Mouse (Mus musculus): ENCODE results near the gene Ubxn11.

Gene Ubxn11

GRCm38 (mm10) chr4:134090521-134091224 is 11.7 kb upstream of the Ubxn11 start:
- no peak for DNase-seq (ENCODE audit: low spot score)

- no peak for DNase-seq (ENCODE audit: low spot score)
Measured at GRCm38 (mm10) chr4:134091225-134091529, 11.2 kb upstream of the Ubxn11 start.

- peak; percentile 66 for DNase-seq (ENCODE audit: low spot score)
Measured at GRCm38 (mm10) chr4:134092382-134093288, 9.7 kb upstream of the Ubxn11 start.

GRCm38 (mm10) chr4:134094004-134094564 is 8.3 kb upstream of the Ubxn11 start:
- no peak for DNase-seq (ENCODE audit: low spot score)

- no peak for DNase-seq (ENCODE audit: low spot score)
Measured at GRCm38 (mm10) chr4:134094923-134095547, 7.3 kb upstream of the Ubxn11 start, which contains the start of gene Cd52. Cd52 (minus strand) TSS chr4:134095082.

GRCm38 (mm10) chr4:134096120-134096519 is 6.2 kb upstream of the Ubxn11 start:
- no peak for DNase-seq (ENCODE audit: low spot score)

- DNase-seq (ENCODE audit: low spot score): no peak
Measured at GRCm38 (mm10) chr4:134097015-134097608, 5.3 kb upstream of the Ubxn11 start.

- peak; percentile 75 for DNase-seq (ENCODE audit: low spot score)
Measured at GRCm38 (mm10) chr4:134098628-134099027, 3.7 kb upstream of the Ubxn11 start.

GRCm38 (mm10) chr4:134100245-134100644 is 2.1 kb upstream of the Ubxn11 start:
- no peak for DNase-seq (ENCODE audit: low spot score)

- no peak for DNase-seq (ENCODE audit: low spot score)
Measured at GRCm38 (mm10) chr4:134102742-134103119, 361 bp downstream of the Ubxn11 start.

- no peak for DNase-seq (ENCODE audit: low spot score)
Measured at GRCm38 (mm10) chr4:134106105-134106504, 3.7 kb downstream of the Ubxn11 start.

GRCm38 (mm10) chr4:134107730-134108129 is 5.4 kb downstream of the Ubxn11 start:
- DNase-seq (ENCODE audit: low spot score): peak; percentile 60

GRCm38 (mm10) chr4:134108196-134108595 is 5.8 kb downstream of the Ubxn11 start:
- DNase-seq (ENCODE audit: low spot score): no peak

GRCm38 (mm10) chr4:134110653-134111052 is 8.3 kb downstream of the Ubxn11 start:
- DNase-seq (ENCODE audit: low spot score): no peak

GRCm38 (mm10) chr4:134112403-134112802 is 10.0 kb downstream of the Ubxn11 start:
- DNase-seq (ENCODE audit: low spot score): no peak

GRCm38 (mm10) chr4:134113356-134113994 is 11.1 kb downstream of the Ubxn11 start:
- DNase-seq (ENCODE audit: low spot score): no peak

- DNase-seq (ENCODE audit: low spot score): no peak
Measured at GRCm38 (mm10) chr4:134114038-134114437, 11.7 kb downstream of the Ubxn11 start.

- no peak for DNase-seq (ENCODE audit: low spot score)
Measured at GRCm38 (mm10) chr4:134115215-134116144, 13.1 kb downstream of the Ubxn11 start.

- no peak for DNase-seq (ENCODE audit: low spot score)
Measured at GRCm38 (mm10) chr4:134116501-134116900, 14.1 kb downstream of the Ubxn11 start.

GRCm38 (mm10) chr4:134117012-134117411 is 14.6 kb downstream of the Ubxn11 start:
- DNase-seq (ENCODE audit: low spot score): no peak
